Mouse (Mus musculus) adipocyte (in vitro differentiated cells): ENCODE data around the gene Yif1b.
"Not testable (repeated sequence)": the region's sequence is repeated elsewhere in the genome, so short reads cannot be mapped to it uniquely, and the experiment has no call there.

Source experiments
- DNase-seq: peaks from one replicate; pipeline ENCODE4 v3.0.0-alpha.2; 2016; ENCODE audit warnings: low spot score

The Yif1b gene

DNA sequence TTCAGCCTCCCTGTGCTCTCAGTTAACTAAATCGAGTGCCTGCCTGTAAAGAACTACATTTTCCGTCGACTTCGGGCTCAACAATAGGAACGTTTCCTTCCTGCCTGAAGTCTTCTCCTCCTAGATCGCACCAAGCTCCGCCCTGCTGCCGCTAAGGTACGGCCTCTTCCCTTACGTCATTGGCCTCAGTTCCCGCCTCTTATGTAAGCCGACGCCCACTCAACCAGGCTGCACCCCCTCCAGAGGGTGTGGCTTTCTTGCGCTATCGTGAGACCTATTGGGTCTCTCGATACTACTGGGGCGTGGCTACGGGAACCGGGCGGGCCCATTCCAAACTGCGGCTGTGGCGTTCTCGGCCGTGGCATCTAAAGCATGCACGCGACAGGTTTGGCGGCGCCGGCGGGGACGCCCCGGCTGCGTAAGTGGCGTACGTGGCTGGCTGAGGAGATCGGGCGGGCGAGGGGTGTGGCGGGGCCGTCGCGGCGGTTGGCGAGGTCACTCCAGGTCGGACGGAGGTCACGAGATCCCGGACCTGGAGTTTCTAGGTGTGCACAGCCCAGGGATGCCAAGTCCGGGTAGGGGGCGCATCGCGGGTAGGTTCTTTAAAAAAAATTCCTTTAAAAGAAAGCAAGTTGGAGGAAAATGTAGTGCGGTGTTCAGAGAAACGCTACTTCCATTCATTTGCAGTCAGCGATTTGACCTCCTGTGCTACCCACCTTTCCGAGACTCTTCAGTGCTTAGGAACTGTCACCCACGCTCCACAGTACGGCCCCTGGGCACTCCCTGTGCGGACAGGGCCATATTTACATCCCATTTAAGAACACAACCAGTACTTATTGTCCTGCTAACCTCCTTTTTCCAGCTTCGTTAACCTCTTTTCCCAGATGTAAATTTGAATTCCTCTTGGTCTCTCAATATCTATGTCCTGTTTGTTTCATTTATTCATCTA lies at the start of gene Yif1b:
TSS of gene Yif1b (plus strand) at position 311 of the 949 bp plus-strand sequence.
- peak; percentile 98 for DNase-seq

DNA sequence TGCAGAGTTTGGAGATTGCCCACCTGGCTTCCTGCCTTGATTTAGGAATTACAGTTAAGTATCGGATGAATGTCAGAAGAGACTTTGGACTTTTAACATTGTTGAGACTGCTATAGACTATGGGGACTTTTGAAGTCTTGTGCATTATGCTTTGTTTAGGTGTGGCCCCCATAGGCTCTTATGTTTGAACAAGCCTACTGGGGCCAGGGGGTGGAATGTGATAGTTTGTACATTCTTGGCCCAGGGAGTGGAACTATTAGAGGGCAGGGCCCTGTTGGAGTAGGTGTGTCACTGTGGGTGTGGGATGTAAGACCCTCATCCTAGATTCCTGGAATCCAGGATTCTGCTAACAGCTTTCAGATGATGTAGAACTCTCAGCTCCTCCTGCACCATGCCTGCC lies 43.9 kb upstream of the Yif1b start:
- not testable (repeated sequence) for DNase-seq

DNA sequence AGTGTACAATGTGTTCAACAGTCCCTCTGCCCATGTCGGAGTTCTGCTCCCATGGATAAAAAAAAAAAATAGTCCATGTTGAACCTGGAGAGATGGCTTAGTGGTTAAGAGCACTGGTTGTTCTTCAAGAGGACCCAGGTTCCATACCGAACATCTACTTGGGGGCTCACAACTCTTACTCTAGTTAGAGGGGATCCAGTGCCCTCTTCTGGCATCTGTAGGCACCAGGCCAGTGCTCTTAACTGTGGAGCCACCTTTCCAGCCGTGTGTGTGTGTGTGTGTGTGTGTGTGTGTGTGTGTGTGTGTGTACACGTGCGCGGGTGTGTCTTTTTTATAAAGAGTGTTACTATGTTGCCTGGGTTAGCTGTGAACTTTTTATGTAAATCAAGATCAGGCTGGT lies 35.6 kb upstream of the Yif1b start:
- DNase-seq = no peak

DNA sequence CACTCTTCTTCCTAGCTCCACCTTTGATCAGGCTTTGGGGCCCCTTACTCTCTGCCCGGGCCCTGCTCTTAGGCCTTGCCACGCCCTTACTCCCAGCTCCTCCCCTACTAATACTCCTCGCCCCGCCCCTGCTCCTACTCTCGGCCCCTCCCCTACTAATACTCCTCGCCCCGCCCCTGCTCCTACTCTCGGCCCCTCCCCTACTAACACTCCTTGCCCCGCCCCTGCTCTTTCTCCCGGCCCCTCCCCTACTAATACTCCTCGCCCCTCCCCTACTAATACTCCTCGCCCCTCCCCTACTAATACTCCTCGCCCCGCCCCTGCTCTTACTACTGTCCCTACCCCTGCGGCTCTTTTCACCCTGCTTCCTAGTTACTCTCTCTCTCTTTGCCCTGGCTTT lies 27.1 kb upstream of the Yif1b start:
- DNase-seq = not testable (repeated sequence)

DNA sequence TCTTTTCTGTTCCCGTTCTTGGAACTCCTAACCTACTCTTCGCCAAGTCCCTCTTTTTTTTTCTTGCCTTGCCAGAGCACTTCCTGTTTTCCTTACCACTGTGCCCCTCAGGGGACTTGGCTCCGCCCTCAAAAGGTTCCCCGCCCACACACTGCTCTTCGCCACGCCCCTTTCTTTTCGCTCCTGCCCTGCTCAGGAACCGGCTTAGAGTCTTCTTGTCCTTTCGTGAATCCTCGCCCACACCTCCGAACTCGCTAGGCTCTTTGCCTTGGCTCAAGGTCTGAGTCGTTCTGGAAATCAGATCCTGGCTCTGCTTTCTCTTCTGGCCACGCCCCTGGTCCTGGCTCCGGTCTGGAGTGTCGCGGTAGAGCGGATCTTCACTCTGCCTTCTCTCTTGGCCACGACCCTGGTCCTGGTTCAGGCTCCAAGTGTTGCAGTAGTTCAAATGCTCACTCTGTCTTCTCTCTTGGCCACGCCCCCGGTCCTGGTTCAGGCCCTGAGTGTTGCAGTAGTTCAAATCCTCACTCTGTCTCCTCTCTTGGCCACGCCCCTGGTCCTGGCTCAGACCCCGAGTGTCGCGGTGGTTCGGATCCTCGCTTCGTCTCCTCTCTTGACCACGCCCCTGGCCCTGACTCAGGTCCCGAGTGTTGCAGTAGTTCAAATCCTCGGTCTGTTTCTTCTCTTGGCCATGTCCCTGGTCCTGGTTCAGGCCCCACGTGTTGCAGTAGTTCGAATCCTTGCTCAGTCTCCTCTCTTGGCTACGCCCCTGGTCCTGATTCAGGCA lies 26.5 kb upstream of the Yif1b start:
- DNase-seq = peak; percentile 78

DNA sequence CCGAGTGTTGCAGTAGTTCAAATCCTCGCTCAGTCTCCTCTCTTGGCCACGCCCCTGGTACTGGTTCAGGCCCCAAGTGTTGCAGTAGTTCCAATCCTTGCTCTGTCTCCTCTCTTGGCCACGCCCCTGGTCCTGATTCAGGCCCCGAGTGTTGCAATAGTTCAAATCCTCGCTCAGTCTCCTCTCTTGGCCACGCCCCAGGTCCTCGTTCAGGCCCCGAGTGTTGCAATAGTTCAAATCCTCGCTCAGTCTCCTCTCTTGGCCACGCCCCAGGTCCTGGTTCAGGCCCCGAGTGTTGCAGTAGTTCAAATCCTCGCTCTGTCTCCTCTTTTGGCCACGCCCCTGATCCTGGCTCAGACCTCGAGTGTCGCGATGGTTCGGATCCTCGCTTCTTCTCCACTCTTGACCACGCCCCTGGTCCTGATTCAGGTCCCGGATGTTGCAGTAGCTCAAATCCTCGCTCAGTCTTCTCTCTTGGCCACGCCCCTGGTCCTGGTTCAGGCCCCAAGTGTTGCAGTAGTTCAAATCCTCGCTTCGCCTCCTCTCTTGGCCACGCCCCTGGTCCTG lies 25.8 kb upstream of the Yif1b start:
- no peak for DNase-seq

DNA sequence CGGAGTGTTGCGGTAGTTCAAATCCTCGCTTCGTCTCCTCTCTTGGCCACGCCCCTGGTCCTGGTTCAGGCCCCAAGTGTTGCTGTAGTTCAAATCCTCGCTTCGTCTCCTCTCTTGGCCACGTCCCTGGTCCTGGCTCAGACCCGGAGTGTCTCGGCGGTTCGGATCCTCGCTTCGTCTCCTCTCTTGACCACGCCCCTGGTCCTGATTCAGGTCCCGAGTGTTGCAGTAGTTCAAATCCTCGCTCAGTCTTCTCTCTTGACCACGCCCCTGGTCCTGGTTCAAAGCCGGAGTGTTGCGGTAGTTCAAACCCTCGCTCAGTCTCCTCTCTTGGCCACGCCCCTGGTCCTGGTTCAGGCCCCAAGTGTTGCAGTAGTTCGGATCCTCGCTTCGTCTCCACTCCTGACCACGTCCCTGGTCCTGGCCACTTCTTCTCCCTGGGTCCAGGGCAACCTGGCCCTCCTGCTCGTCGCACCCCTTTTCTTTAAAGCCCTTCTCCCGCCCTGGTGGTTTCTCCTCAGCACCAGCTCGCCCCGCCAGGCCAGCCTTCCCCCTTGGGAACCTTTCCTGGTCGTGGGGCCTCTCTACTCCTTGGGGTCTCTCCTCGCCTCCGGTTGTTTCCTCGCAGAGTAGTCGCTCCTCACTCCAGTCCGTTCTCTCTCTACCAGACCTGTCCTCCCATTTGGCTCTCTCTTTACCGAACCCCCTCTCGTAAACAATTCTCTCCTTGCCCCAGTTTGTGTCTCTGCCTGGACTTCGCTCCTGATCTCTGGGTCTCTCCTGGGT lies 25.2 kb upstream of the Yif1b start:
- not testable (repeated sequence) for DNase-seq

DNA sequence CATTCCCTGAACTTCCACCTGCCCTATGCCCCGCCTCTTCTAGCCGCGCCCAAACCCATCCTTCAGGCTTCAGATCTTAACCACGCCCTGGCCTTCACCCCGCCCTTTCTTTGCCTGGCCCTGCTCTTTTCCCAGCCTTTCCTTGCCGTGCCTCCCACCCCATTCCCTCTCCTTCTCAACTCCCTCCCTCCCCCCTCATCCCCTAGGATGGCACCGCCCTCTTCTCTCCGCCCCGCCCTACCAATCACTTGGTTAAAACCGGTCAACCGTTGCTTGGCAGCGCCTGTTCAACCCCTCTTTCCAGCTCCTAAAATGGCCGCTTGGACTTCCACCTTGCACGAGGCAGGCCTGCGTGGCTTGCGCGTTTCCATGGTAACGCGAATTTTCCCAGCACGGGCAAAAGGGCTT lies 24.4 kb upstream of the Yif1b start, which contains the start of gene Catsperg1:
TSS of gene Catsperg1 (minus strand) at position 361 of the 408 bp plus-strand sequence.
- DNase-seq = no peak

DNA sequence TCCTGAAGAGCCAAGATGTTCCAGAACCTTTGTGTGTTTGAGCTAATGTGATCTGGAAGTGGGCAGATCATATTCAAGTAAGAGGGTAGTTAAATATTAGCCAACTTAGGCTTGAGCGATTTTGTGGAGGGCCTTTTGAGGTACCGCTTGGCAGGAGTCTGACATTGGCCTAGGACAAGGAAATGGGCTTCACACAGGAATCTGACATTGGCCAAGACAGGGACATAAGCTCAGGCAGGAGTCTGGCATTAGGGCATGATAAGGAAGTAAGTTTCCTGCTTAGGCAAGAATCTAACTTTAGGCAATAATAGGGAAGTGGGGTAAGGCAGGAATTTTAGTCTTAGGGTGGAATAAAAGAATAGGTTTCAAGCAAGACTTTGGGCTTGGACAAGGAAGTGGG lies 23.9 kb upstream of the Yif1b start:
- no peak for DNase-seq

DNA sequence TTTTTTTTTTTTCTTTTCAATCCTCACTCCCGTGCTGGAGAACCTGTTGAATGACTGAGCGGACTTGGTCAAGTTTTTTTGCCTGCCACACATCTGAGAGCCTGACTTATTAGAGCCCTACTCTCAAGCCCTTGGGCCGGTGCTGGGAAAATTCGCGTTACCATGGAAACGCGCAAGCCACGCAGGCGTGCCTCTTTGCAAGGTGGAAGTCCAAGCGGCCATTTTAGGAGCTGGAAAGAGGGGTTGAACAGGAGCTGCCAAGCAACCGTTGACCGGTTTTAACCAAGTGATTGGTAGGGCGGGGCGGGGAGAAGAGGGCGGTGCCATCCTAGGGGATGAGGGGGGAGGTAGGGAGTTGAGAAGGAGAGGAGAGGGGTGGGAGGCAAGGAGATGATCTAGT lies 23.3 kb upstream of the Yif1b start:
- DNase-seq = no peak

DNA sequence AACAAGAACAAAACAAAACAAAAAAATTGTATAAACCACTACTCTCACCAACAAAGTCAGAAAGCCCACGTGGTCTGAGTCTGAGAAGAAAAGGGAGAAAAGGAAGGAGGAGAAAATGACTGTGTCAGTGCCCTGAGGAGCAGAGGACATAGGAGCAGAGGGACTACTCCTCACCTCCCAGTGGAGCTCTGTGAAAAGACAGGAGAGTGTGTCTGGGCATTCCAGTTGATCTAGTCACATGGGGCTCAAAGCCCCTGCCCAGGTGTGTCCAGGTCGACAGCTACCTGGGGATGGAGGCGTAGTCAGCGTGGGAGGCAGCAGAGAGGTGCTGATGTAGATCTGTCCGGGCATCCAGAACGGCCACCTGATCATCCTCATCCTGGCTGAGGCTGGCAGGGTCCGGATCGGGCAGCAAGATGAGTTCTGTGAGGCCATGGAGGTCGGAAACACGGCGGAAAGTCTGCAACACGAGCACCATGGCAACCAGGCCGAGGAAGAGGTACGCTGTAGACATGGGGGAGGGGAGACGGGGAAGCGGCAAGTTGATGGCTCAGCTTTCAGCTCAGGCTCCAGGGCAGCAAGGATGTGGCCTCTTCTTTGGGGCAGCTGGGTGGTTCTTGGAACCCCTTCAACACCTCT lies 13.3 kb upstream of the Yif1b start:
- DNase-seq = no peak

DNA sequence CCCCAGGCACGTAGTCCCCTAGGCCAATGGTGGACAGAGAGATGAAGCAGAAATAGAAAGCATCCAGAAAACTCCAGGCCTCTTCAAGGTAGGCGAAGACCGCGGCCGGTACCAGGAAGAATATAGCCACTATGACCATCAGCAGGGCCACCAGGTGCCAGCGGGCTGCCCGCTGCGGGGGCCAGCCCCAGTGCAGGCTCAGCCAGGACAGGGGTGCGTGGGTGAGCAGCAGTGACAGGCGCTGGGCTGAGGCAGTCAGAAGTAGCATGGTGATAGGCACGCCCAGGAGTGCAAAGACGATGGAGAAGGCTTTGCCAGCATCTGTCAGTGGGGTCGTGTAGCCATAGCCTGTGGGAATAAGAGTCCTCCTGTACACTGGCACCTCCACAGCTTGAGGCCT lies 12.6 kb upstream of the Yif1b start:
- DNase-seq = no peak

DNA sequence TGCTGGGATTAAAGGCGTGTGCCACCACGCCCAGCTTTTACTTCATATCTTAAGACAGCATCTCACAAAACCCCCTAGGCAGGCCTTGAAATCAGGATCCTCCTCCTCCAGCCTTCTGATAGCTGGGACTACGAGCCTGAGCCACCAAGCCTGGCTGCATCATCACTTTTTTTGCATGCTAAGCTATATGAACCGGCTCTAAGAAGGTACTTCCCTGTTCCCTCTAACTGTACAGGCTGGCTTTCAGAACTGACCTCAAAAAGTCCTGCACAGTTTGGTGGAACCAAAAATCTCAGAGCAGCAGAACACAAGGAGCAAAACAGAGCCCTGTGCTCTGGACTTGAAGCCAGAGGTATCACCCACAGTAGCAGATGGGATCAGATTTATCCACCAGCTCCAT lies 9.9 kb upstream of the Yif1b start:
- DNase-seq = no peak

DNA sequence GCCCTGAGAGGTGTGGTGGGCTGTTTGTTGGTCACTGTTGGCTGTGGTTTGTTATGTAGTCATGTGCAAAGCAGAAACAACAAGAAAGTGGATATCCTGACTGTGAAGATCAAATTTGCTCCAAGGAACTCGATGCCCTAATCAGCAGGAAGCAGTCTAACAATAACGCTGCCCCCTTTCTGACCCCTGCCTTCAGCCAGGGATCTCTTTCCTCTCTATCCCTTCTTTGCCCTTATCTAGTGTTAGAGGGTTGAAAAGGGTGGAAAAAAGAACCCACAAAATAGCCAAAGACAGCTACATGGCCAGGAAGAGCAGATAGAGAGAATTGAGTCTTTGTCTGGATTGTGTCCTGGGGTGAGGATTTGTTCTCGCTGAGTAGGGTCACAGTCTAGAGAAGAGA lies 7.6 kb upstream of the Yif1b start:
- DNase-seq = no peak

DNA sequence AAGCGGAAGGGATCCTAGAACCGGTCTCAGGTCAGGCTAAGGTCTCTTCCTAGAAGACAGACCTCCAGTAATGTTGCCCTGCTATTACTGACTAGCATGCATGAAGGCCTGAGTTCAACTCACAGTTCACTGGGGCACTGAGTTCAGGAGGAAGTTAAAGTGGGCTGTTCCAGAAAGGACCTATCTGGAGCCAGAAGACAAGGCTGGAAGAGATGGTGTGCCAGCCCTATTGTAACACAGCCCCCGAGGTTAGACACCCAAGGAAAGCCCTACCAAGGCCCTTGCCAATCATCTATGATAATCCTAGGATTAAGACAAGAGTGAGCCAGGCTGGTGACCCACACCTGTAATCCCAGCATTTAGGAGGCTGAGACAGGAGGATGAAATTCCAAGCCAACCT lies 6.6 kb upstream of the Yif1b start:
- no peak for DNase-seq

DNA sequence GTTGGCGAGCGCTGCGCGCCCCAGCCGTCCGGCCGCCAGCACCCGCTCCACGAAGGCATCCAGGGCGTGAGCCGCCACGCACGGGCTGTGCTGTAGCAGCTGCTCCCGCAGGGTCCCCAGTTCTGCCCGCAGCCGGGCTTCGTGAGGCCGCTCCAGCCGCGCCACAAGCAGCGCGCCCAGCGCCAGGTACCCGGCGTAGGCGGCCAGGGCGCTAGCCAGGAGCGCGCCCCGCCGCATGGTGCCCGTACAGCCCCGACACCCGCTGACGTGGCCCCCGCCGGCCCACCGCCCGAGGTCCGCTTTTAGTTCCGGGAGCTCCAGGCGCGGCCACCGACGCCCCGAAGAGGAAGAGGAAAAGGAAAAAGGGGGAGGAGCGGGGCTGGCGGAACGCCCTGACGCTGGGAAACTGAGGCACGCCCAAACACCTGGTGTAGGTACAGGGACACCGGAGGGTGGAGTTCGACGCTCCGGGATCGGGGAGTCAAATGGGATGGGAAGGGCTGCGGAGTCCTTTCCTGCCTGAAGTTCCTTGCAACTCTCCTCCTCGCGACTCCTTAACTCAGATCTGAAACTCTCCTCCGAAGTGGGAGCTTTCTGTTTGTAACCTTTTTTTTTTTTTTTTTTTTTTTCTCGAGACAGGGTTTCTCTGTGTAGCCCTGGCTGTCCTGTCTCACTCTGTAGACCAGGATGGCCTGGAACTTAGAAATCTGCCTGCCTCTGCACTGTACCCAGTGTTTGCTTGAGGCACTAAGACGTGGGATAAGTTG lies 5.7 kb upstream of the Yif1b start, which contains the start of gene Kcnk6:
TSS of gene Kcnk6 (minus strand) at position 269 of the 767 bp plus-strand sequence.
- no peak for DNase-seq

DNA sequence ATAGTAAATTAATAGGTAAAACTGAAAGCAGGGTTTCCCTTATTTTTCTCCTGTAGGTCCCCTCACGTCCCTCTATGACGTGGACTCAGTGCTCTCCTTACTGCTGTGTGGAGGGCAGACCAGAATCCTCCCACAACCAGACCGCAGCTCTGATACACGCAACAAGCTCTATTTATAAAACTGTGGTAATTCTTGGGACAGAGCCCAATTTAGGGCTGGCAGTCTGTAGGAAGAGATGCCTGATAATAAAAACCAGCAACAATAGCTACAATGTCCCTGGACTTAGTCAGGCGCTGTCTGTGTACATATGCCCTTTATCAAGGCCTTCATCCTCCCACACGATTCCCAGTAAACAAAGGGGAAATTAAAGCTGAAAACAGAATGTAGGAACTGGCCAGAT lies 4.4 kb upstream of the Yif1b start:
- DNase-seq = peak; percentile 50

DNA sequence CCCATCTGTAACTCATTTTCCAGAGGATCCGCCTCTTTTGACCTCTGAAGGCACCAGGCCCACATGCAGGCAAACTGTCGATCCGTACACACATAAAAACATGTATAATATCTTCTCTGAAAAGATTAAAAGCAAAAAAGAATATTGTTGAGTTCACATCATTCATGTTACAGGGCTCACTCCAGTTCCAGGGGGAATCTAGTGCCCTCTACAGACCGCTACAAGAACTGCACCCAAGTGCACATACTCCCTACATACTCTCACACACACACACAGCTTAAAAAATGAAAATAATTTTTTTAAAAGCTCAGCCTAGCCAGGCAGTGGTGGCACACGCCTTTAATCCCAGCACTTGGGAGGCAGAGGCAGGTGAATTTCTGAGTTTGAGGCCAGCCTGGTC lies 3.5 kb upstream of the Yif1b start:
- no peak for DNase-seq

DNA sequence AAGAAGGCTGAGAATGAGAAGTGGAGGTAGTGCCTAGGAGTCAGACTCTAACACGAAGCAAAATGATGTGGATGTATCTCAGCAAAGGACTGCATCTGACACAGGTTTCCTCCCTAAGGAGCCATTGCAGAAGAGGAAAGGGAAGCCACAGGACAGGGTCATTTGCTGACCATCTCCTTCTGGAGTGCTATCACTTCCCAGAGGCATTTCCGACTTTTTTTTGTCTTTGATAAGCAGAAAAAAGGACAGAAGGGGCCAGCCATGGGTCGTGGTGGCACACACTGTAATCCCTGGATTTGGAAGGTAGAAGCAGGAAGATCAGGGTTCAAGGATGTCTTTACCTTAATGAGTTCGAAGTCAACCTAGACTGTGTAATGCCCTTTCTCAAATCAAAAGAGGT lies 1.5 kb upstream of the Yif1b start:
- DNase-seq = no peak

DNA sequence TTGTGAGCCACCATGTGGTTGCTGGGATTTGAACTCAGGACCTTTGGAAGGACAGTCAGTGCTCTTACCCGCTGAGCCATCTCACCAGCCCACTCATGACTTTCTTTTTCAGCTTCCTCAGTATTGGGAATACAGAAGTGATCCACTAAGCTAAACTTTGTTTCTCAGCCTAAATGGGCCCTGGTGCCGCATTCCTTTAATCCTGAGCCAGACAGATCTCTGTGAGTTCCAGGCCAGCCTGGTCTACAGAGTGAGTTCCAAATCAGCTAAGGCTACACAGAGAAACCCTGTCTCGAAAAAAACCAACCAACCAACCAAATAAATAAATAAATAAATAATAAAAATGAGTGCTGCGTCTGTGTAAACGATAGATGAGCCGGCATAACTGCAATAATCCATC lies 533 bp upstream of the Yif1b start:
- DNase-seq = not testable (repeated sequence)
